Mouse (Mus musculus) spleen, postnatal 0 days (tissue): ENCODE results near the gene Khnyn. TPM values are rescaled to one million over a fixed set of nuclear protein-coding genes. Genes with fewer than 3 reads are reported as not detected.

Experiments used
- polyA plus RNA-seq: library from polyadenylated mRNA; unstranded; fragments of >200 nt; fragmentation: Nextera tagmentation; extraction: Ambion mirVana; gene quantifications from 2 replicates; pipeline ENCODE4 v1.2.1, GENCODE M21; 2015

Khnyn gene
- polyA plus RNA-seq, result 7.6 and 10.2 TPM in 2 replicates

DNA sequence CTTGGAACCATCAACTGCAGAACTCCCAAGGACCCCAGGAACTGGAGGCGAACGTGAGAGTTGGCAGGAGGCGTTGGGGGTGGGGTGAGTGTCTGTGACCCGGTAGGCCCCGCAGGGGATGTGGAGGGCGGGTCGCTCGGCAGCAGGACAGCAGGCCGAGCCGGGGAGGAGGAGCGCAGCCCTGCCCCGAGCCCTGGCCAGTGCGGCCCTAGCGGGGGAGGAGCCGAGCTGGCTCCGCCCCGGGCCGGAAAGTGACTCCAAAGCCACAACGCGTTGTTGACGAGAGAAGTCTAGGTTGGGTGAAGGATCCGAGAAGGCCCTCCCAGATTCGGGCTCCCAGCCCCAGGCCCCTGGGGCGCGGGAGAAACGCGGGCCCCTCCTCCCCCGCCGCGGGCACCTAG lies at the start of gene Khnyn:
TSS of gene Khnyn (plus strand) at position 235 of the 401 bp plus-strand sequence.

DNA sequence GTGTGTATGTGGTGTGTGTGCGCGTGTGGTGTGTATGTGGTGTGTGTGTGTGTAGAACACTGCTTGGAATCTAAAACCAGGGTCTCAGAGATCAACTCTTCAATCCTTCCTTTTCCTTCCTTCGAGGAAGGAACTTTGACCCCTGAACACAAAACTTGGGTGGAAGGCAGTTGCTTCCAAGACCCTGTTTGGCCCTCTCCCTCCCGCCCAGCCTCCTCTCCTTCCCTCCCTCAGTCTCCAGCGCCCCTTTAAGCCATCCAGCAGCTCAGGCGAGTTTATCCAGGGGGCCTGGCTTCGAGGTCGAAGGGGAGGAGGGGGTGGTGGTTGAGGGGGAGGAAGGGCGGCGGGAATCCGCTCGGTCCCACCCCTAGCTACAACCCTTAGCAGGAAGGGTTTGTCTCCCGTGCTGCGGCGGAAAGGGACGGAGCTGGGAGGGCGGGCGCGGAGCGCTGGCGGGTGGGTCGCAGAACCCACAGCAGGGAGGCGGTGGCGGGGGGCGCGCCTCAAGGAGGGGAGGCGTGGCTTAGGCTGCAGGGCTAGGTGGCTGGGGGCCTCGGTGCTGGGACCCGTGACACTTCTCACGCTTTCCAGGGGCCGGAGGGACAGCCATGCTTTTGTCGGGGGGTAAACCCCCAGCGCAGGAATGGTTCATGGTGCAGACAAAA lies 31.0 kb upstream of the Khnyn start, which contains the start of gene Nynrin:
TSS of gene Nynrin (plus strand) at position 390 of the 665 bp plus-strand sequence.

DNA sequence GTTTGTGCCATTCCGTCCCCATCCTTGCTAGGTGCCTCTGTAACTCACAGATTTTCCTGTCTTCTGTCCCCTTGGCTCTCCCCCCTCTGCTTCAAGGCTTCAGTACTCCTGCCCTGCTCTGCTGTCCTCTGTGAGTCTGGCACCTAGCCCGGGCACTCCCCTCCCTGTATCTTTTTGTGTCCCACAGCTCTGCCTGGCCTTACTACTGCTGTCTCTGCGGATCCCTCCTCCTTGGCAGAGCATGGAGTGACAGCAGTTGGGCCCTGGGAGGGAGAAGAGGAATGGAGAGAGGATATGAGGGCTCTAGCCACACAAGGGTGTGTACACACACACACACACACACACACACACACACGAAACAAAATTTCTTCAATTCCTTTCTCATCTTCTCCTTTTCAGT lies 581 bp upstream of the Khnyn start, which contains the start of gene Cbln3:
TSS of gene Cbln3 (minus strand) at position 227 of the 400 bp plus-strand sequence.

DNA sequence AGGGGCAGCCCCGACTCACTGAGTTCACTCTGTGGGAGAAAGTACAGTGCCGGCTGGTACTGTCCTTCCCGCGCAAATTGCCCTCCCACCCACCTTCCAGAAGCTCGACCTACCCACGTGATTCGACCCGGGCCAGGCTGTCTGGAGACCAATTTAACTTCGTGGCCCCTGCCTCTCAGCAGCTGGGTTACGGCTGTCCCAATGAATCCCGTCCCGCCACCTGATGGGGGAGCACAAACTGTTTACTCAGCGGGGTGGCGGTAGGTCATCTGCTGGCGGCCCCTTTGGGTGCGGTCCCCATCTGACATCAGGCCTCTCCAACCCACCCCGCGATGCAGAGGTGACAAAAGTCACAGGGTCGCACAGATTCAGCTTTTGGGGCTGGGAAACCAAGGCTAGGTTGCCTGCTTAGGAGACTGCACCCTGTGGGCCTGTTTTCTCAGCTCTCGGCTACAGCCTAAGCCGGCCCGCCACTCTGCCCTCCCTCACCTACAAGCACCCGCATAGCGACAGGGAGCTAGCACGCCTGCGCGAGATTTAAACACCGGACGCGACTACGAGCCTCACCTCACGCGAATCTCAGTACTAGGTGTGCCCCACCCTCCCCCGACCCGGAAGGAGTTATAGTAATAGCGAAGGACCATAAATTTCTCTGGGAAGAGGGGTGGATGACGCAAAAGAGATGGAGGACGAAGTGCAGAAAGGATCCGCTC lies 15.1 kb downstream of the Khnyn start, which contains the start of gene Sdr39u1:
TSS of gene Sdr39u1 (minus strand) at position 593 of the 713 bp plus-strand sequence.

DNA sequence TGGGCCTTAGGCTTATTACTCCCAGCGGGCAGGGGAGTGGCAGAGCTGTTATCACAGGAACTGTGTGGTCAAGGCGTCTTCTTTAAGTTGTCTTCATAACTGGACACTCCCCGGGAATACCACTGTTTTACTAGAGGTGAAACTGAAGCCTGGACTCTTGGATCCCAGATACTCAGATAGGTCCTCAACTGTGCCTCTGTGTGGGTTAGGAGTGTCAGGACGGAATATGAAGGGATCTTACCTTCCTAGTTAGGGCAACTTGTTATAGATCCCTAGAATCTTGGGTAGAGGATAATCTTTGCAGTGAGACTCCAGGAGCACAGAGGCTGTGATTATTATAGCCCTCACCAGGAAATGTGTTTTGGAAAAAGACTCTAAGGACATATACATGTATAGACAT lies 59.8 kb downstream of the Khnyn start, which contains the start of gene Cma1:
TSS of gene Cma1 (minus strand) at position 101 of the 400 bp plus-strand sequence.

Other genes with a start within 250 kb of the Khnyn start
- 24.1 and 28.0 TPM in 2 replicates for gene Ipo4, start 249.0 kb upstream of the Khnyn start, polyA plus RNA-seq
- 0.64 and 1.7 TPM in 2 replicates for gene Gm49378, start 247.1 kb upstream of the Khnyn start, polyA plus RNA-seq
- gene Tm9sf1, start 241.1 kb upstream of the Khnyn start, polyA plus RNA-seq, result 56.5 and 57.4 TPM in 2 replicates
- 0.56 and 0.63 TPM in 2 replicates for gene Tssk4, start 234.8 kb upstream of the Khnyn start, polyA plus RNA-seq
- 30.4 TPM in 2 replicates for gene Mdp1, start 224.4 kb upstream of the Khnyn start, polyA plus RNA-seq
- gene Gmpr2, start 213.0 kb upstream of the Khnyn start, polyA plus RNA-seq, result 27.5 and 30.5 TPM in 2 replicates
- 303 and 330 TPM in 2 replicates for gene Nedd8, start 212.8 kb upstream of the Khnyn start, polyA plus RNA-seq
- 25.8 and 29.4 TPM in 2 replicates for gene Tinf2, start 203.1 kb upstream of the Khnyn start, polyA plus RNA-seq
- gene Tgm1, start 171.0 kb upstream of the Khnyn start, polyA plus RNA-seq, result 1.5 and 2.0 TPM in 2 replicates
- gene Rabggta, start 162.7 kb upstream of the Khnyn start, polyA plus RNA-seq, result 9.9 and 14.2 TPM in 2 replicates
- gene Dhrs1, start 139.3 kb upstream of the Khnyn start, polyA plus RNA-seq, result 29.1 and 35.1 TPM in 2 replicates
- gene Nop9, start 139.3 kb upstream of the Khnyn start, polyA plus RNA-seq, result 28.7 and 31.5 TPM in 2 replicates
- gene Cideb, start 126.5 kb upstream of the Khnyn start, polyA plus RNA-seq, result 0.23 TPM in 1 of 2 replicates, not detected in the other
- gene Ltb4r2, start 123.5 kb upstream of the Khnyn start, polyA plus RNA-seq, result 0.49 and 0.78 TPM in 2 replicates
- gene Ltb4r1, start 119.0 kb upstream of the Khnyn start, polyA plus RNA-seq, result 33.2 and 51.6 TPM in 2 replicates
- gene Adcy4, start 100.9 kb upstream of the Khnyn start, polyA plus RNA-seq, result 1.9 and 3.1 TPM in 2 replicates
- 28.4 and 31.4 TPM in 2 replicates for gene Ripk3, start 96.1 kb upstream of the Khnyn start, polyA plus RNA-seq
- gene Nfatc4, start 61.8 kb upstream of the Khnyn start, polyA plus RNA-seq, result 4.8 and 7.3 TPM in 2 replicates
- 1.6 and 2.8 TPM in 2 replicates for gene Nynrin, start 30.9 kb upstream of the Khnyn start, polyA plus RNA-seq
- 0.05 and 0.22 TPM in 2 replicates for gene Cbln3, start 555 bp upstream of the Khnyn start, polyA plus RNA-seq
- gene Sdr39u1, start 15.3 kb downstream of the Khnyn start, polyA plus RNA-seq, result 22.0 and 25.5 TPM in 2 replicates
- 249 and 554 TPM in 2 replicates for gene Cma1, start 59.7 kb downstream of the Khnyn start, polyA plus RNA-seq
- 0.45 and 0.92 TPM in 2 replicates for gene Cma2, start 66.0 kb downstream of the Khnyn start, polyA plus RNA-seq
- gene Mcpt1, start 133.0 kb downstream of the Khnyn start, polyA plus RNA-seq, result 0.36 and 0.63 TPM in 2 replicates
- not detected in 2 replicates for gene Mcpt9, start 145.5 kb downstream of the Khnyn start, polyA plus RNA-seq
- gene Mcpt2, start 157.1 kb downstream of the Khnyn start, polyA plus RNA-seq, result 2.1 and 4.4 TPM in 2 replicates
- 129 and 337 TPM in 2 replicates for gene Mcpt4, start 177.4 kb downstream of the Khnyn start, polyA plus RNA-seq
- gene Mcpt8, start 200.3 kb downstream of the Khnyn start, polyA plus RNA-seq, result 32.2 and 48.0 TPM in 2 replicates
- 81.1 and 110 TPM in 2 replicates for gene Ctsg, start 217.6 kb downstream of the Khnyn start, polyA plus RNA-seq
- gene Gzme, start 235.7 kb downstream of the Khnyn start, polyA plus RNA-seq, result not detected in 2 replicates
- gene Gzmd, start 247.7 kb downstream of the Khnyn start, polyA plus RNA-seq, result not detected in 2 replicates